ENCODE assay signal across 8 mouse cellular contexts in the genomic region with DNA sequence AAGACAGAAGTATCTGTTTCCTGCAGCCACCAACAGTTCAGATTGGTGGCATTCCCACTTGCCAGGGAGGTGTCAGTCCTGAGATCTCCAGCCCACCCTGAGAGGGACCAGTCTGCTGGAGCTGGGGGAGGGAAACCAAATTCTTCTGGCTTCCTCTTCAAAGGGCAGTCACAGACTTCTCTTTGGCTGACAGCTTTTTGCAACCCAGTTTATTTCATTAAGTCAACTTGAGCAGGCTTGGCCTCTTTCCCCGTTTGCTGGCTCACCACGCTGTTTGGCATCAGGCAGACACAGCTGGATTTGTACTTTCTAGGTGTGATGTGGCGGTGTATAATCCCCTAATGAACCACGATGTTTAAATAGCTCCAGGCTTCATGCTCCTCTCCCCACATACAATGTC.
A peak's percentile ranks its signal among the peaks of the same experiment; 100 is the strongest.
DNase-seq lines count a peak whose midpoint lies in the region; ATAC-seq lines count a peak whose summit lies in the region.
"Had no signal": no experiment of that assay in that cellular context is flagged by ENCODE, and none has a peak within 500 bp of the region (broad histone marks: within the 10 kb centered on the region; RNA-seq: fewer than 3 reads in every experiment).

No protein-coding gene starts in this region.

- no peaks in the 10 kb centered on the region for H3K9me3 ChIP-seq in kidney, embryonic 14.5 days (ENCODE audit: control insufficient read depth, low read length)
- no peaks in the 10 kb centered on the region for H3K9me3 ChIP-seq in embryonic facial prominence, embryonic 12.5 days
- H3K9me3 ChIP-seq in lung, embryonic 15.5 days, result no peaks in the 10 kb centered on the region
- H3K9me3 ChIP-seq: forebrain, embryonic 12.5 days had no signal

- H3K4me3 ChIP-seq in kidney, embryonic 14.5 days (ENCODE audit: low read length), result no peak overlapping the region
- H3K4me3 ChIP-seq in embryonic facial prominence, embryonic 12.5 days, result no peak overlapping the region
- H3K4me3 ChIP-seq in lung, embryonic 15.5 days, result no peak overlapping the region
- H3K4me3 ChIP-seq: forebrain, embryonic 12.5 days had no signal

- no peak for ATAC-seq in kidney, embryonic 14.5 days (ENCODE audit: low FRiP score, low TSS enrichment)
- no peak for ATAC-seq in embryonic facial prominence, embryonic 12.5 days (ENCODE audit: insufficient number of reproducible peaks, insufficient read depth, low FRiP score, low TSS enrichment)
- peak; percentile 89 for ATAC-seq in lung, embryonic 15.5 days (ENCODE audit: borderline replicate concordance, extremely low read depth, low FRiP score, low TSS enrichment)

- no peaks in the 10 kb centered on the region for H3K4me1 ChIP-seq in kidney, embryonic 14.5 days (ENCODE audit: control insufficient read depth, insufficient read depth, low read length)
- peaks cover 42% of the 10 kb centered on the region for H3K4me1 ChIP-seq in embryonic facial prominence, embryonic 12.5 days
- peaks cover 55% of the 10 kb centered on the region for H3K4me1 ChIP-seq in lung, embryonic 15.5 days

- 35% methylated on average over 4 of the region's 4 CpGs for WGBS in kidney, embryonic 14.5 days
- WGBS in embryonic facial prominence, embryonic 12.5 days, result 15% methylated on average over 4 of the region's 4 CpGs
- WGBS in lung, embryonic 15.5 days, result 15% methylated on average over 4 of the region's 4 CpGs

- H3K9ac ChIP-seq in kidney, embryonic 14.5 days (ENCODE audit: low read depth, low read length), result no peak overlapping the region
- peak overlapping the region; percentile 7; the same call in 1 of the 2 replicates for H3K9ac ChIP-seq in embryonic facial prominence, embryonic 12.5 days
- H3K9ac ChIP-seq in lung, embryonic 15.5 days, result no peak overlapping the region
- H3K9ac ChIP-seq: forebrain, embryonic 12.5 days had no signal

- no peak overlapping the region for H3K4me2 ChIP-seq in kidney, embryonic 14.5 days (replicated peaks; ENCODE audit: low read depth, low read length)
- H3K4me2 ChIP-seq in embryonic facial prominence, embryonic 12.5 days (replicated peaks), result no peak overlapping the region
- no peak overlapping the region for H3K4me2 ChIP-seq in lung, embryonic 15.5 days
- H3K4me2 ChIP-seq: forebrain, embryonic 12.5 days had no signal

- H3K27me3 ChIP-seq in kidney, embryonic 14.5 days (ENCODE audit: control insufficient read depth, insufficient read depth, low read length), result no peaks in the 10 kb centered on the region
- H3K27me3 ChIP-seq in embryonic facial prominence, embryonic 12.5 days, result no peaks in the 10 kb centered on the region
- no peaks in the 10 kb centered on the region for H3K27me3 ChIP-seq in lung, embryonic 15.5 days
- H3K27me3 ChIP-seq: forebrain, embryonic 12.5 days had no signal

- H3K36me3 ChIP-seq in kidney, embryonic 14.5 days (ENCODE audit: control insufficient read depth, insufficient read depth, low read length), result no peaks in the 10 kb centered on the region
- no peaks in the 10 kb centered on the region for H3K36me3 ChIP-seq in embryonic facial prominence, embryonic 12.5 days
- no peaks in the 10 kb centered on the region for H3K36me3 ChIP-seq in lung, embryonic 15.5 days
- H3K36me3 ChIP-seq: forebrain, embryonic 12.5 days had no signal

- no peak overlapping the region for H3K27ac ChIP-seq in kidney, embryonic 14.5 days (ENCODE audit: low read depth, low read length)
- peak overlapping the region; percentile 47 for H3K27ac ChIP-seq in embryonic facial prominence, embryonic 12.5 days
- H3K27ac ChIP-seq in lung, embryonic 15.5 days, result 0 out of 2 replicates have a peak overlapping the region, but pooled peaks have one; percentile 3
- H3K27ac ChIP-seq: forebrain, embryonic 12.5 days had no signal

- peak; percentile 16 for DNase-seq in kidney, postnatal 14 days
- peak; percentile 40 for DNase-seq in heart, adult 8-10 months (ENCODE audit: low spot score)
- no peak for DNase-seq in embryo, embryonic 11 days
- no peak for DNase-seq in ovary, postnatal 10 days (ENCODE audit: low spot score)

Comparison
In these comparisons a context has a peak if more than half of its experiments do, and no peak if none do; other contexts are left out.
1. DNase-seq: peak in kidney, postnatal 14 days (single experiment) and heart, adult 8-10 months (single experiment); none in embryo, embryonic 11 days (single experiment) and ovary, postnatal 10 days (single experiment).